Mouse (Mus musculus) ES-Bruce4 (cell line): ENCODE data around the gene Fanci.

Source experiments
- CTCF ChIP-seq: IDR thresholded peaks from one replicate; pipeline ENCODE4 v1.8.1; 2011; ENCODE audit warnings: low read depth, low read length
- POLR2A ChIP-seq: IDR thresholded peaks from one replicate; pipeline ENCODE4 v1.8.1; 2011; ENCODE audit warnings: low read length; ENCODE audit not compliant: insufficient read depth

GRCm38 (mm10) chr7:79498965-79499595 is 107.4 kb downstream of the Fanci start:
- TF ChIP-seq CTCF (no peak), POLR2A (no peak)
